Mouse (Mus musculus) intestine, embryonic 16.5 days (tissue): ENCODE measurements around the gene Mmrn1. TPM values are rescaled to one million over a fixed set of nuclear protein-coding genes. Genes with fewer than 3 reads are reported as not detected.
"Not testable (repeated sequence)": the region's sequence is repeated elsewhere in the genome, so short reads cannot be mapped to it uniquely, and the experiment has no call there.

Source experiments
- ATAC-seq: fragments of 200-750 bp; cut with Nextera tagmentation; 2 replicates; pipeline ENCODE4 v1.8.0; 2017; ENCODE audit warnings: moderate TSS enrichment, moderate library complexity
- H3K27ac ChIP-seq: fragments of 300-500 bp; sonication (generic); 2 replicates; pipeline ENCODE4 v1.5.1; 2014; ENCODE audit warnings: mild to moderate bottlenecking, low read length
- H3K27me3 ChIP-seq: fragments of 300-500 bp; sonication (generic); replicated peaks from 2 replicates; pipeline ENCODE4 v1.6.1; 2014; ENCODE audit warnings: low read length, control low read depth, mixed read lengths; ENCODE audit not compliant: control insufficient read depth, insufficient read depth
- H3K36me3 ChIP-seq: fragments of 300-500 bp; sonication (generic); 2 replicates; pipeline ENCODE4 v1.6.1; 2014; ENCODE audit warnings: low read length, control low read depth; ENCODE audit not compliant: control insufficient read depth, insufficient read depth
- H3K4me1 ChIP-seq: fragments of 300-500 bp; sonication (generic); 2 replicates; pipeline ENCODE4 v1.6.1; 2014; ENCODE audit warnings: low read length, control low read depth, mixed read lengths; ENCODE audit not compliant: control insufficient read depth, insufficient read depth
- H3K4me2 ChIP-seq: fragments of 300-500 bp; sonication (generic); 2 replicates; pipeline ENCODE4 v1.6.1; 2014; ENCODE audit warnings: low read depth, low read length, control low read depth
- H3K4me3 ChIP-seq: fragments of 300-500 bp; sonication (generic); 2 replicates; pipeline ENCODE4 v1.5.1; 2014; ENCODE audit warnings: mild to moderate bottlenecking, low read length
- H3K9ac ChIP-seq: fragments of 300-500 bp; sonication (generic); 2 replicates; pipeline ENCODE4 v1.6.1; 2014; ENCODE audit warnings: low read depth, low read length
- H3K9me3 ChIP-seq: fragments of 300-500 bp; sonication (generic); 2 replicates; pipeline ENCODE4 v1.6.1; 2016; ENCODE audit warnings: low read length, control low read depth; ENCODE audit not compliant: control insufficient read depth
- WGBS: fragments of 180-500 bp; shearing (Covaris S2); extraction: QIAGEN DNeasy Blood & Tissue Kit; methylation state at CpG from one replicate; pipeline ENCODE4 v1.1.7; 2014; 5-methylcytosine and 5-hydroxymethylcytosine counted together
- polyA plus RNA-seq: library from polyadenylated mRNA; unstranded; fragments of >200 nt; fragmentation: Nextera tagmentation; extraction: Ambion mirVana; gene quantifications from 2 replicates; pipeline ENCODE4 v1.2.1, GENCODE M21; 2015

Gene Mmrn1
- polyA plus RNA-seq = 4.3 and 4.6 TPM in 2 replicates

- not testable (repeated sequence) for H3K4me1 ChIP-seq, H3K36me3 ChIP-seq, H3K9me3 ChIP-seq, H3K9ac ChIP-seq, H3K4me2 ChIP-seq, H3K4me3 ChIP-seq, ATAC-seq, H3K27ac ChIP-seq, H3K27me3 ChIP-seq
- WGBS = 97% methylated on average over 20 of the region's 20 CpGs
Observed at GRCm38 (mm10) chr6:60924676-60925075, at the start of gene Mmrn1. Gene Mmrn1, plus strand, starts transcription at chr6:60924976.

- ATAC-seq = no peak
- 89% methylated on average over 7 of the region's 7 CpGs for WGBS
- Histone ChIP-seq H3K9me3 (no peaks in the 10 kb centered on the region), H3K4me3 (no peak overlapping the region), H3K27ac (no peak overlapping the region), H3K4me1 (no peaks in the 10 kb centered on the region), H3K36me3 (no peaks in the 10 kb centered on the region), H3K4me2 (no peak overlapping the region), H3K9ac (no peak overlapping the region), H3K27me3 (no peaks in the 10 kb centered on the region)
Observed at GRCm38 (mm10) chr6:60880362-60880761, 44.4 kb upstream of the Mmrn1 start.

GRCm38 (mm10) chr6:60881534-60881933, 43.2 kb upstream of the Mmrn1 start:
- H3K4me3 ChIP-seq = no peak overlapping the region
- H3K36me3 ChIP-seq = no peaks in the 10 kb centered on the region
- ATAC-seq = no peak
- no peaks in the 10 kb centered on the region for H3K9me3 ChIP-seq
- H3K9ac ChIP-seq = no peak overlapping the region
- no peaks in the 10 kb centered on the region for H3K4me1 ChIP-seq
- WGBS = 70% methylated on average over 2 of the region's 2 CpGs
- H3K4me2 ChIP-seq = no peak overlapping the region
- no peak overlapping the region for H3K27ac ChIP-seq
- no peaks in the 10 kb centered on the region for H3K27me3 ChIP-seq

- Histone ChIP-seq H3K4me3 (no peak overlapping the region), H3K27me3 (no peaks in the 10 kb centered on the region), H3K4me1 (no peaks in the 10 kb centered on the region), H3K27ac (no peak overlapping the region), H3K4me2 (no peak overlapping the region), H3K9me3 (no peaks in the 10 kb centered on the region), H3K9ac (no peak overlapping the region), H3K36me3 (no peaks in the 10 kb centered on the region)
- WGBS = 82% methylated on average over 2 of the region's 2 CpGs
- ATAC-seq = no peak
Observed at GRCm38 (mm10) chr6:60907272-60907671, 17.5 kb upstream of the Mmrn1 start.

GRCm38 (mm10) chr6:60931364-60931763, 6.6 kb downstream of the Mmrn1 start:
- no peaks in the 10 kb centered on the region for H3K36me3 ChIP-seq
- no peak for ATAC-seq
- H3K4me3 ChIP-seq = no peak overlapping the region
- no peak overlapping the region for H3K4me2 ChIP-seq
- H3K27me3 ChIP-seq = no peaks in the 10 kb centered on the region
- no peak overlapping the region for H3K27ac ChIP-seq
- no peaks in the 10 kb centered on the region for H3K4me1 ChIP-seq
- no peaks in the 10 kb centered on the region for H3K9me3 ChIP-seq
- H3K9ac ChIP-seq = no peak overlapping the region

GRCm38 (mm10) chr6:60934835-60935234, 10.1 kb downstream of the Mmrn1 start:
- Histone ChIP-seq H3K4me2 (no peak overlapping the region), H3K27ac (no peak overlapping the region), H3K9me3 (no peaks in the 10 kb centered on the region), H3K27me3 (no peaks in the 10 kb centered on the region), H3K9ac (no peak overlapping the region), H3K4me1 (no peaks in the 10 kb centered on the region), H3K4me3 (no peak overlapping the region), H3K36me3 (no peaks in the 10 kb centered on the region)
- WGBS = 65% methylated on average over 4 of the region's 4 CpGs
- no peak for ATAC-seq

GRCm38 (mm10) chr6:60935448-60936130, 10.8 kb downstream of the Mmrn1 start:
- no peaks in the 10 kb centered on the region for H3K9me3 ChIP-seq
- no peak overlapping the region for H3K4me3 ChIP-seq
- no peaks in the 10 kb centered on the region for H3K36me3 ChIP-seq
- no peaks in the 10 kb centered on the region for H3K4me1 ChIP-seq
- no peak overlapping the region for H3K27ac ChIP-seq
- H3K4me2 ChIP-seq = no peak overlapping the region
- H3K9ac ChIP-seq = no peak overlapping the region
- WGBS = 60% methylated on average over 4 of the region's 4 CpGs
- ATAC-seq = peak; percentile 50; the same call in 1 of the 2 replicates
- no peaks in the 10 kb centered on the region for H3K27me3 ChIP-seq

GRCm38 (mm10) chr6:60944178-60944577, 19.4 kb downstream of the Mmrn1 start:
- H3K9ac ChIP-seq = no peak overlapping the region
- H3K9me3 ChIP-seq = no peaks in the 10 kb centered on the region
- H3K4me3 ChIP-seq = no peak overlapping the region
- no peak overlapping the region for H3K27ac ChIP-seq
- no peak overlapping the region for H3K4me2 ChIP-seq
- H3K27me3 ChIP-seq = no peaks in the 10 kb centered on the region
- H3K36me3 ChIP-seq = no peaks in the 10 kb centered on the region
- no peaks in the 10 kb centered on the region for H3K4me1 ChIP-seq
- no peak for ATAC-seq
- WGBS = 75% methylated on average over 7 of the region's 7 CpGs

GRCm38 (mm10) chr6:60944621-60945020, 19.8 kb downstream of the Mmrn1 start:
- WGBS = 71% methylated on average over 9 of the region's 9 CpGs
- ATAC-seq = no peak
- H3K27ac ChIP-seq = no peak overlapping the region
- H3K4me2 ChIP-seq = no peak overlapping the region
- no peaks in the 10 kb centered on the region for H3K4me1 ChIP-seq
- H3K27me3 ChIP-seq = no peaks in the 10 kb centered on the region
- H3K9ac ChIP-seq = no peak overlapping the region
- H3K36me3 ChIP-seq = no peaks in the 10 kb centered on the region
- no peak overlapping the region for H3K4me3 ChIP-seq
- H3K9me3 ChIP-seq = no peaks in the 10 kb centered on the region

GRCm38 (mm10) chr6:60950415-60950814, 25.6 kb downstream of the Mmrn1 start:
- Histone ChIP-seq H3K27ac (no peak overlapping the region), H3K4me2 (no peak overlapping the region), H3K9me3 (no peaks in the 10 kb centered on the region), H3K9ac (no peak overlapping the region), H3K4me1 (no peaks in the 10 kb centered on the region), H3K27me3 (no peaks in the 10 kb centered on the region), H3K4me3 (no peak overlapping the region), H3K36me3 (no peaks in the 10 kb centered on the region)
- WGBS = 58% methylated on average over 3 of the region's 3 CpGs
- ATAC-seq = no peak
